Mouse (Mus musculus) CD8-positive naive resting alpha-beta T cell, adult 57 days (primary cell): ENCODE data around the gene Pik3r2. TPM values are rescaled to one million over a fixed set of nuclear protein-coding genes. Genes with fewer than 3 reads are reported as not detected.

ENCODE experiments used
- total RNA-seq: library from RNA; stranded (reverse); gene quantifications from one replicate; pipeline ENCODE4 v1.2.4, GENCODE M21; 2023

Pik3r2 gene
- total RNA-seq, result 10.3 TPM

DNA sequence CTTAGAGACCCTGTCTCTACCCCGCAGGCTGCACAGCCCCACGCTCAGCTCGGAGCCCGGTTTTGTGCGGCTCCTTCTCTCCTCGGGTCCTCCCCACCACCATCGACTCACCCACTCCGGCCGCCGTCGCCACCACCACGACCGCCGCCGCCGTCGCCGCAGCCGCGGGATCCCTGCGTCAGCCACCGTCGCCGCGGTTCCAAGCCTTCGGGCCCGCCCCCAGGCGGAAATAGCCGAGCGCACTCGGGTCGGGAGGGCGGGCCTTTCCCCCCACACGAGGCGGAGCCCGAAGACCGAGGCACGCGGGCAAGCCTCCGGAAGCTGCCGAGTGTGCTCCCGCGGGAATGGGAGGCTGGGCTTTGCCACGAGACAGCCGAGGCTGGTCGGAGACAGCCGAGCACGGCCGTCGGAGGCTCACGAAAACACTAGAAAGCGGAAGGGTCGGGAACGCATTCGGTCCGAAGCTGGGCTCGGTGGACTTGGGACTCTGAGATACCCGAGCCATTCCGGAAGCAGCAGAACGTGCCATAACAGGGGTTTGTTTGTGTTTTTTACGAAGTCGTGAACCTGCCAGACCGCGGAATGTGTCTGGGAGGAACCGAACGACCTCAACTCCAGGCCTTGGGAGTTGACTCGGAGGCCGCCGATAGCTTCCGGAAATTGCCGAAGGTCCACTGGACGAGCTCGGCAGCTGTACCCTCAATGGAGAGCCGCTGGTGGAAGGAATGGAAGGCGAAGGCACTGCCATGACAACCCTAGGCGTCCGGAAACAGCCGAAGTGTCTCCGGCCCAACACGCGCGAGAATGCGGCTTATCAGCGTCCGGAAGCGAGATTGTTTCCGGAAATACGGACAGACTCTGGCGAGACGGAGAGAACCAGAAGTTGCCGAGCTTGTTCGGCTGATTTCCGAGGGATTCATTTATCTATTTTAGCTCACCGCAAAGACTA is at the start of gene Pik3r2:
Gene Pik3r2 (minus strand): TSS at position 218 of the 949 bp plus-strand sequence.

DNA sequence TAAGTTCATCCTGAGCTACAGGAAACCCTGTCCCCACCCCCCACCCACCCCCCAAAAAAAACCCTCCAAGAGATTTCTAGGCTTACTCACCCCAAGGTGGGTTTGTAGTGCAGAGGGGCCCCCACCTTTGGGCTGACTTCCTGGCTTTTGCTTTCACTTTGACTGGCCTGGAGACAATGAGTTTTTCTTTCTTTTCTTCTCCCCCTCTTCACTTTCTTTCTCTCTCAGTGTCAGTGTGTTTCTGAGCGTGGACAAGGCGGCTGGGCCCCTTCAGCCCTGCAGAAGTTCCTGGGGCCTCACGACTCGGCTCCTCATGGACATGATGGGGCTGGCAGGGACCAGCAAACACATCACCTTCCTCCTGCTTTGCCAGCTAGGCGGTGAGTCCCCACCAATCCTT is 31.7 kb upstream of the Pik3r2 start, which contains the start of gene Il12rb1:
Gene Il12rb1 (plus strand): TSS at position 211 of the 400 bp plus-strand sequence.

DNA sequence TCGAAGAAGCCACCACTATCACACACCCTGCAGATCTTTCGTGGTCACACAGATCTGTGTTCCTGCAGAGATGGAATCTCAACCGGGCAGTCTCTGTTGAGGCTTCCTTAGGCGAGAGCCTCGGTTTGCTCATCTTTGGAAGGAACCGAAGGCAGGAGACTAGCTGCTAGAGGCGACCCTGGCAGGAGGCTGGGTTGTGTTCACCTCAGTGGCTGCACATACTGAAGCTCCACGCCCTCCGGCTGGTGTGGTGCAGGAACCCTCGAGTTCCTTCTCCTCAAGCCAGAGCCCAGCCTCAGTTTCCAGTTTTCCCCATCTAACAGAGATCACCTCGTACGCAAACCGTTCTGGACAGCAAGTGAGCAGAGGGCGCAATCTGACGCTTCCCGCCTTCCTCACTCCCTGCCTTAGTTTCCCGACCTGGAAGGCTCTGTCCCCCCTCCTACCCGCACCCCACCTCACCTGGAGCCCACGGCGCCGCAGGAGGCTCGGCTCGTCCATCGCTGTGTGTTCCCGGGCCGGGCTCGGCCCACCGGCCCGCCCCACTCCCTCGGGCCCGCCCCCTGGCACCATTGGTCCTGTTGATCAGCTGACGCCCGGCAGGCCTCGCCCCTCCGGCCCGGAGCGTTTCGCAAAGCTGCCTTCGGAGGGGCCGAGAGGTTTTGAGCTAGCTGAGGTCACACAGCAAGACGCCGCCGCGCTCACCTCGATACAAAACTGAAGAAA is 28.1 kb upstream of the Pik3r2 start, which contains the start of gene Mast3:
Gene Mast3 (minus strand): TSS at position 574 of the 726 bp plus-strand sequence.

DNA sequence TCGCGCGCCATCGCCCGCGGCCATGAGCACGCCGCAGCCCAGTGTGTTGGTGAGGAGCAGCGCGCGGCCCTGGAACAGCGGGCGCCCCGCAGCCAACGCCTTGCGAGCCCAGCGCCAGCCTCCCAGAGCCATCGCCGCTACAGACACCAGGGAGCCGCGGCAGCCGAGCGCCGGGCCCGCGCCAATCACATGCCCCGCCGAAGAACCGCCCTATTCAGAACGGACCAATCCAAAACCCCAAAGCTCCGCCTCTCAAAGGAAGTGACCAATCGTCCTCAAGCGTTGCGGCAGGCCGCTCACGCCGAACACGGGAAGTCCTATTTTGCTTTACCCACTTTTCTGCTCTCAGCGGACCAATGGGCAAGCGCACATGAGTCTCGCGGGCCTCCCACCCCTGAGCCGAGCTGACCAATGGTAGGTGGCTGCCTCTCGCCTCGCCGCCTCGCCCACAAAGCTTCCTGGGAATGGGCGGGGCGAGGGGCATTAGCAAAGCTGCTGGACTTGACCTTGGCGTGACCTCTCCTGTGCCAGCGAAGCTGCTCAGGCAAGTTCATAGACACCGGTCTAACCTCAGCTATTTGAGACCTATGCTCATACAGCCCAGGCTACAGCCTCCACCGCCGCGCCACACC is 15.6 kb downstream of the Pik3r2 start, which contains the start of gene Mpv17l2:
Gene Mpv17l2 (minus strand): TSS at position 172 of the 632 bp plus-strand sequence.

DNA sequence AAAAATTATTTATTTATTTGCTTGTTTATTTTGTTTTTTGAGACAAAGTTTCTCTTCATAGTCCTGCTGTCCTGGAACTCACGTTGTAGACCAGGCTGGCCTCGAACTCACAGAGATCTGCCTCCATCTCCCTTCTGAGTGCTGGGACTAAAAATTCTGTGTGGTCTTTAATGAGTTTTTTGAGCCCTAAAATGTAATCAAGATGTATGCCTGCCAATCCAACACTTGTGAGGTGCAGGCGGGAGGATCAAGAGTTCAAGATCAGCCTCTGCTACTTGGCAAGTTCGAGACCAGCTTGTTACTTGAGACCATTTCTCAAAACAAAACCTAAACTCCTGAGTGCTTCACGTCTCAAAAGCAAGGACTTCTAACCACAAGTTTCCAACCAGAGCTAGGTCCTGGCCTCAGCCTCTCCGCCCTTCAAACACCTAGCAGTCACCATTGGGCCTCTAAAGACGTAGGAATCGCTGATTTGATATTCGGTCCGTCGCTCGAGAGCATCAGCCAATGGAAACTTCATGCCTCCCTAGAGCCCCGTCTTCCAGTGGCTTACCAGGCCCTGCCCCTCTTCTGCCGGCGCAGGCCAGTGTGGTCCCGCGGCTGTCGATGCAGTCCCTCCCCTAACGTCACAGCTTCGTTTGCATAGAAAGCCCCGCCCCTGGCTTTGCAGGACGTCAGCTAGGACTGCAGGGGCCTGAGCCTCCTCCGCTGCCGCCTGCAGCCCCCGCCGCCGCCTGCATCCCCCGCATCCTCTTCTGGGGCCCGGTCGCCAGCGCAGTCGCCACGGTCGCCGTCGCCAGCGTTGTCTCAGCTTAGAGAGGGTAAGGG is 22.3 kb downstream of the Pik3r2 start, which contains the start of gene Rab3a:
Gene Rab3a (plus strand): TSS at position 637 of the 828 bp plus-strand sequence.

DNA sequence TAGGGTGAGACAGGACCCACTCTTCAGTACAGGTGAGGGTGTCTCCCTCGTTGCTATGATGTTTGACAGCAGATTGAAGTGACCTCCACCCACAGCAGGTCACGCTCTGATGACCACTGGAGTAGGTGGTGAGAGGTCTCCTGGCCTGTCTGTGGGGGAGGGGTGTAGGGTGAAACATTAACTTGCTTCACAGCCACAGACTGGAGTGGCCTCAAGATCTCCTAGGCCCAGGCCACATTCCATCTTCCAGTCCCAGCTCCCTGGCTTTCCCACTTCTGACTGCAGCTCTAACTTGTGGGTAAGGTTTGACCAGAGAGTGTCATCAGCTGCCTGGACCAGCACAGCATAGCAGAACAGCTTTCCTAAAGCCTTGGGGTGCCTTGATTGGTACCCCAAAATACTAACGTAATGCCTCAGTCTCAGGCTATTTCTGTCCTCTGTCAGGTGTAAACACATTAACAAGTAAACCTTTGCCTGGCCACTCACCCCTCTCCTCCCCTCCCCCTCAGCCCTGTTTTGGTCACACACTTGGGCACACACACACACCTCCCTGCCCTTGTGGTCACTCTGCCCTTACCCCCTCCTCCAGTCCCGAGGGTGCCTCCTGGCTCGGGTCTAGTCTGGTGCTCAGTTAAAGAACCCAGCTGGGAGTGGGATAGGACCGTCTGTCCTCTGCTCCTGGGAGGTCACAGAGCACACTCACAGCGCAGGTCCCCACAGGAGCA is 52.9 kb downstream of the Pik3r2 start, which contains the start of gene Pde4c:
Gene Pde4c (plus strand): TSS at position 235 of the 725 bp plus-strand sequence.

DNA sequence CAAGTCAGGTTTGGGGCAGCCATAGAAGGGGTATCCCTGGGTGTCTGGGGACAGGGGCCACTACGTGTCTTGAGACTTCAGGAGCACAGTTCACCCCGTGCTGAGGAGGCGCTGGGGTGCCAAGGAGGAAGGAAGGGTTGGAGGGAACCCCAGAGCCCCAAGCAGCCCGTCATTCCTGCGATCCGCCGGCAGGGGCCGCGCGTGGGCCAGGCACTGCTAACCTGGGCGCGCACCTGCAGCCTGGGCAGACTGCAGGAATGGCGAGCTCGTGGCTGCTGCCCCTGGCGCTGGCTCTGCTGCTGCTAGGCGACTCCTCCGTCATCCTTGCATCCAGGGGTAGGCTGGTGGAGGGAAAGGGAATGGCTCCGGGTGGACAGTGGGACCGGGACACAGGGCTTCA is 58.2 kb downstream of the Pik3r2 start, which contains the start of gene Gm3336:
Gene Gm3336 (plus strand): TSS at position 247 of the 400 bp plus-strand sequence.

Other genes starting within 250 kb of the Pik3r2 start
- gene Fkbp8, start 249.0 kb downstream of the Pik3r2 start, total RNA-seq, result 240 TPM
- 61.7 TPM for gene Kxd1, start 248.8 kb downstream of the Pik3r2 start, total RNA-seq
- 34.7 TPM for gene Ell, start 237.3 kb downstream of the Pik3r2 start, total RNA-seq
- gene Isyna1, start 182.3 kb downstream of the Pik3r2 start, total RNA-seq, result 74.6 TPM
- gene Ssbp4, start 167.8 kb downstream of the Pik3r2 start, total RNA-seq, result 116 TPM
- 1.8 TPM for gene Lrrc25, start 160.6 kb downstream of the Pik3r2 start, total RNA-seq
- gene Gdf15, start 144.3 kb downstream of the Pik3r2 start, total RNA-seq, result 0.89 TPM
- gene Pgpep1, start 116.3 kb downstream of the Pik3r2 start, total RNA-seq, result 2.4 TPM
- gene Lsm4, start 103.5 kb downstream of the Pik3r2 start, total RNA-seq, result 138 TPM
- 1,886 TPM for gene Jund, start 77.8 kb downstream of the Pik3r2 start, total RNA-seq
- 7.8 TPM for gene Iqcn, start 73.3 kb downstream of the Pik3r2 start, total RNA-seq
- gene Gm3336, start 58.2 kb downstream of the Pik3r2 start, total RNA-seq, result not detected
- 0.55 TPM for gene Pde4c, start 53.0 kb downstream of the Pik3r2 start, total RNA-seq
- gene Rab3a, start 22.0 kb downstream of the Pik3r2 start, total RNA-seq, result 5.1 TPM
- gene Mpv17l2, start 15.8 kb downstream of the Pik3r2 start, total RNA-seq, result 23.3 TPM
- gene Mast3, start 28.3 kb upstream of the Pik3r2 start, total RNA-seq, result 190 TPM
- 2.8 TPM for gene Il12rb1, start 31.7 kb upstream of the Pik3r2 start, total RNA-seq
- gene Arrdc2, start 63.0 kb upstream of the Pik3r2 start, total RNA-seq, result 30.5 TPM
- gene Kcnn1, start 86.5 kb upstream of the Pik3r2 start, total RNA-seq, result not detected
- gene Ccdc124, start 97.2 kb upstream of the Pik3r2 start, total RNA-seq, result 32.8 TPM
- gene Slc5a5, start 116.0 kb upstream of the Pik3r2 start, total RNA-seq, result not detected
- 5,616 TPM for gene Rpl18a, start 120.7 kb upstream of the Pik3r2 start, total RNA-seq
- gene Map1s, start 129.2 kb upstream of the Pik3r2 start, total RNA-seq, result 62.6 TPM